Mouse (Mus musculus) myocyte (in vitro differentiated cells): ENCODE measurements around the gene Eda.

ENCODE experiments used
- E2F4 ChIP-seq: IDR thresholded peaks from one replicate; pipeline ENCODE4 v1.6.1; 2011; ENCODE audit warnings: mild to moderate bottlenecking, control low read depth, moderate library complexity; ENCODE audit not compliant: insufficient read depth
- MAX ChIP-seq: IDR thresholded peaks from one replicate; pipeline ENCODE4 v1.6.1; 2011; ENCODE audit warnings: low read depth, mild to moderate bottlenecking, control low read depth
- MYOD1 ChIP-seq, 3 experiments: IDR thresholded peaks; one replicate each; pipeline ENCODE4 v1.6.1; 2011; ENCODE audit warnings: control low read depth in 2 of 3, low read depth in 2 of 3, mild to moderate bottlenecking in 2 of 3, moderate library complexity in 1 of 3; ENCODE audit not compliant: insufficient read length in 2 of 3, control insufficient read depth in 1 of 3
- MYOG ChIP-seq, 3 experiments: IDR thresholded peaks; one replicate each; pipeline ENCODE4 v1.6.1; 2011; ENCODE audit warnings: control low read depth in 2 of 3, low read depth in 2 of 3, mild to moderate bottlenecking in 2 of 3; ENCODE audit not compliant: insufficient read length in 2 of 3, control insufficient read depth in 1 of 3, insufficient read depth in 1 of 3
- POLR2A ChIP-seq: IDR thresholded peaks from one replicate; pipeline ENCODE4 v1.6.1; 2011; ENCODE audit warnings: low read depth, mild to moderate bottlenecking, control low read depth, moderate library complexity; ENCODE audit not compliant: insufficient read length
- POLR2AphosphoS2 ChIP-seq: IDR thresholded peaks from one replicate; pipeline ENCODE4 v1.6.1; 2011; ENCODE audit warnings: low read depth, control low read depth; ENCODE audit not compliant: insufficient read length
- TCF12 ChIP-seq: IDR thresholded peaks from one replicate; pipeline ENCODE4 v1.6.1; 2011; ENCODE audit warnings: mild to moderate bottlenecking, control low read depth; ENCODE audit not compliant: poor library complexity, insufficient read depth, severe bottlenecking

- TF ChIP-seq POLR2A = no peak
- TF ChIP-seq MYOD1 (IDR thresholded peaks at IDR 0.05; ENCODE audit: control insufficient read depth in 1 of 3, insufficient read length in 2 of 3, low read depth in 2 of 3) = no peak
- no peak for TF ChIP-seq POLR2AphosphoS2
- no peak for TF ChIP-seq E2F4
- no peak for TF ChIP-seq MAX
- TF ChIP-seq MYOG (IDR thresholded peaks at IDR 0.05; ENCODE audit: control insufficient read depth in 1 of 3, insufficient read depth in 1 of 3, insufficient read length in 2 of 3, low read depth in 2 of 3) = no peak
- no peak for TF ChIP-seq TCF12
Observed at GRCm38 (mm10) chrX:99974803-99975202, 603 bp upstream of the Eda start.
